Mouse (Mus musculus) inflammation-experienced regulatory T-cells (primary cell): ENCODE results near the gene Olfr209. TPM values are rescaled to one million over a fixed set of nuclear protein-coding genes. Genes with fewer than 3 reads are reported as not detected.

ENCODE experiments used
- polyA plus RNA-seq, 2 experiments: library from polyadenylated mRNA; unstranded; fragments of 100-300 nt; shearing (Covaris generic); gene quantifications; one replicate each; pipeline ENCODE4 v1.2.1; 2017

The Olfr209 gene
- not detected for polyA plus RNA-seq

GRCm38 (mm10) chr16:59363893-59364292, at the start of gene Olfr209:
TSS of gene Olfr209 (minus strand) at chr16:59363993.

GRCm38 (mm10) chr16:59407032-59407431, 43.2 kb upstream of the Olfr209 start, which contains the start of gene Gabrr3:
TSS of gene Gabrr3 (plus strand) at chr16:59407332.

GRCm38 (mm10) chr16:59349146-59349545, 14.6 kb downstream of the Olfr209 start, which contains the start of gene Olfr206:
TSS of gene Olfr206 (minus strand) at chr16:59349246.

GRCm38 (mm10) chr16:59331038-59331437, 32.8 kb downstream of the Olfr209 start, which contains the start of gene Olfr205:
TSS of gene Olfr205 (minus strand) at chr16:59331138.

GRCm38 (mm10) chr16:59318148-59318547, 45.6 kb downstream of the Olfr209 start, which contains the start of gene Olfr204:
TSS of gene Olfr204 (minus strand) at chr16:59318248.

Other genes with a start within 250 kb of the Olfr209 start
- under 1 TPM in 1 of 2 experiments, not detected in 1; 0.18 TPM for gene Olfr194, start 242.9 kb downstream of the Olfr209 start, polyA plus RNA-seq
- not detected for gene Olfr195, start 216.9 kb downstream of the Olfr209 start, polyA plus RNA-seq
- 1 to 10 TPM in 1 of 2 experiments, under 1 TPM in 1; 0.30 to 2.8 TPM for gene Olfr196, start 193.5 kb downstream of the Olfr209 start, polyA plus RNA-seq
- gene Olfr198, start 160.5 kb downstream of the Olfr209 start, polyA plus RNA-seq: not detected
- not detected for gene Olfr199, start 144.2 kb downstream of the Olfr209 start, polyA plus RNA-seq
- gene Olfr201, start 91.4 kb downstream of the Olfr209 start, polyA plus RNA-seq: under 1 TPM in 1 of 2 experiments, not detected in 1; 0.18 TPM
- under 1 TPM in 1 of 2 experiments, not detected in 1; 0.84 TPM for gene Olfr202, start 77.2 kb downstream of the Olfr209 start, polyA plus RNA-seq
- not detected for gene Olfr203, start 65.1 kb downstream of the Olfr209 start, polyA plus RNA-seq
- gene Olfr204, start 45.7 kb downstream of the Olfr209 start, polyA plus RNA-seq: under 1 TPM in 1 of 2 experiments, not detected in 1; 0.22 TPM
- gene Olfr205, start 32.9 kb downstream of the Olfr209 start, polyA plus RNA-seq: not detected
- under 1 TPM in 1 of 2 experiments, not detected in 1; 0.59 TPM for gene Olfr206, start 14.7 kb downstream of the Olfr209 start, polyA plus RNA-seq
- gene Gabrr3, start 43.3 kb upstream of the Olfr209 start, polyA plus RNA-seq: under 1 TPM; 0.07 to 0.29 TPM
- 100 to 1,000 TPM in 1 of 2 experiments, 10 to 100 TPM in 1; 83.6 to 104 TPM for gene Riox2, start 107.8 kb upstream of the Olfr209 start, polyA plus RNA-seq
- 1 to 10 TPM; 7.1 to 8.6 TPM for gene Crybg3, start 237.0 kb upstream of the Olfr209 start, polyA plus RNA-seq